Mouse (Mus musculus) ES-E14 (cell line): Measurements from ENCODE around the gene Hc.

Source experiments
- MAFK ChIP-seq: IDR thresholded peaks from 2 replicates; pipeline ENCODE4 v1.6.1; 2014; ENCODE audit warnings: mild to moderate bottlenecking, low read depth, low read length, inconsistent platforms; ENCODE audit not compliant: insufficient read depth
- ZC3H11A ChIP-seq: IDR thresholded peaks from 2 replicates; pipeline ENCODE4 v1.6.1; 2012; ENCODE audit warnings: low read depth, mild to moderate bottlenecking, inconsistent platforms, low read length, borderline replicate concordance

DNA sequence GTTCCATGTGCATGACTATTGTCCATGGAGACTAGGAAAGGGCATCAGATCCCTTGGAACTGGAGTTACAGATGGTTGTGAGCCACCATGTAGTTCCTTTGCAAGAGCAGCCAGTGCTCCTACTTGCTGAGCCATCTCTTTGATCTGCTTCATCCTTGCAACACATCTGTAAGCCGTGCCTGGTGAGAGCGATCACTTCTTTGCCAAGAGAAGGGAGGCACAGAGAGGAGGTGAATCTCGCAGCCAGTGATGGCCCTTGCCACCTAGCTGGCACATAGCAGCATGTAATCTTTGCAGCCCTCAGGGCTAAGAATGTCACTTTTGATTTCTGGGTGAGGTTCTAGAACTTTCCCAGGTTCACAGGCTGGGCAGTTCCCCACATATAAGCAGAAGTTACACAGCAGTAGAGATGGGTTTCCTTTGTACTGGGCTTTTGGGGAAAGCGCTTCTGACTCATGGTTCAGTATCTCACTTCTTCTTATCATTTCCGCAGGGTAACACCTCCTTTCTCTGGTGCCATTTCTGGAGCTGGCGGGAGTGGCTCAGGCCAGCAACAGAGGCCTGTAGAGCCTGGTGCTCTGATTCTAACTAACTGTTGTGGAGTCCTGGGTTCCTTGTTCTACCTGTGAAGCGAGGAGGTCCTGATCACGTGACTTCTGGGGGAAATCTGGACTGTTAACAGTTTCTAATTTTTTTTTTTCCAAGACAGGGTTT lies 84.1 kb downstream of the Hc start:
- no peak for TF ChIP-seq ZC3H11A
- no peak for TF ChIP-seq MAFK
